Mouse (Mus musculus): ENCODE measurements around the gene Rgmb. TPM values are rescaled to one million over a fixed set of nuclear protein-coding genes. Genes with fewer than 3 reads are reported as not detected.
A peak's percentile ranks its signal among the peaks of the same experiment; 100 is the strongest.

The Rgmb gene
- total RNA-seq (2021), result 10 to 100 TPM; 16.0 to 19.3 TPM
- long read RNA-seq, experiment 1, full-length matches to known transcripts, result 13 of 15 reads
- long read RNA-seq, experiment 1, partial matches to known transcripts, result 1 of 15 reads
- long read RNA-seq, experiment 1, other reads (novel, unspliced or antisense), result 1 of 15 reads
- long read RNA-seq, experiment 2, full-length matches to known transcripts, result 11 of 11 reads
- long read RNA-seq, experiment 2, partial matches to known transcripts, result 0 of 11 reads
- long read RNA-seq, experiment 2, other reads (novel, unspliced or antisense), result 0 of 11 reads

DNA sequence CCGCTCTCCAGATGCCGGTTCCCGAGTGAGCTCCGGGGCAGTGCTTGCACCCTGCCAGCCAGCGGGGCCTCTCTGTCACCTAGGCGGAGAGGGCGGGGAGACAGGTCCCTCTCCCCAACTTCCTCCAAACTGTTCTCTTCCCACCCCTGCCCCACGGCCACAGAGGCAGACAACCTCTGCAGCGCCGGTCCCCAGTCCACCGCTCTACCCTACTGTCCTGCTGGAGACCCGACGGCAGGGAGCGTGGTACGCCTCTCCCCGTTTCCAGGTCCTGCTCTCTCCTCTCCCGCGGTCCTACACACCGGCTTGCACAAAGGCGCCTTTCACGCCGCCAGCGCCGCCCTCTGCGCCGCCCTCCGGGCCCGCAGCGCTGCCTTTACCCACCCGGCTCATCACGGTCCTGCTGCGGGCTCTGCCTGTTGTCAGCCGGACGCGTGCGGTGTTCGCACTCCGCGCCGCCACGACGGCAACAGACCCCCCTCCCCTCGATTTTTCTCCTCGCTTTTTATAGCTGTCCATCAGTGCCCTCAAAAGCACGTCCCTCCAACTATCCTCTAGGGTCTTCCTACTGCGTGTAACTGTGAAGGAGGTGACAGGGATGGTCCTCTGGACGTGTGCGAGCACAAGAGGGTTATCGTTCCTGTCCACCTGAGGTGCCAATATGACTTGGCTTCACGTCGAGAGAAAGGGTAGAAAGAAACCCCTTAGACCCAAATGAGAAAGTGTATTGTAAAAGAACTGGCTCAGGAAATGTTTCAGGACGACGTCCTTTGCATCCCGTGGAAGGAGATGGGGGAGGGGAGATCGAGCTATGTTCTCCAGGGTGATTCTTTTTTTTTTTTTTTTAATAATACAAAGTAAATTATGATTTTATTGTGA is at the start of gene Rgmb:
Rgmb (minus strand) TSS at position 274 of the 879 bp plus-strand sequence.
- peak; percentile 56 to 58 for DNase-seq

GRCm38 (mm10) chr17:15874765-15875164 is 43.9 kb upstream of the Rgmb start:
- DNase-seq, result no peak

- DNase-seq, result no peak
Observed at GRCm38 (mm10) chr17:15872093-15872492, 41.3 kb upstream of the Rgmb start.

- no peak for DNase-seq
Observed at GRCm38 (mm10) chr17:15865249-15865648, 34.4 kb upstream of the Rgmb start.

- DNase-seq, result no peak
Observed at GRCm38 (mm10) chr17:15862355-15862754, 31.5 kb upstream of the Rgmb start.

DNA sequence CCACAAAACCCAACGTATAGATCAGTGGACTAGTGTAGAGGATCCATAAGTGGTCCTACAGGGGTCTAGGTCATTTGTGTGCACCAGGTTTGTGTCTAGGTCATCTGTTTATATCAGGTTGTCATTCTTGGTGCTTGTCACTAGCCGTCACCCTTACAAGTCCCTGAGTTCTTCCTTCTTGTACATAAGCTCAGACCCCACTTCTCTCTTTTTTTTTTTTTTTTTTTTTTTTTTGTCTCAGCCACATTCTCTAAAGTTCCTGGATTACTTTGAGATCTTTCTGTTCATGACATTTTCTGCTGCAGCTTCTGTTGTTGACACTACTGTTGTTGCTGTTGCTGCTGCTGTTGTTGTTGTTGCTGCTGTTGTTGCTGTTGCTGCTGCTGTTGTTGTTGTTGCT is 22.3 kb upstream of the Rgmb start:
- DNase-seq, result no peak

DNA sequence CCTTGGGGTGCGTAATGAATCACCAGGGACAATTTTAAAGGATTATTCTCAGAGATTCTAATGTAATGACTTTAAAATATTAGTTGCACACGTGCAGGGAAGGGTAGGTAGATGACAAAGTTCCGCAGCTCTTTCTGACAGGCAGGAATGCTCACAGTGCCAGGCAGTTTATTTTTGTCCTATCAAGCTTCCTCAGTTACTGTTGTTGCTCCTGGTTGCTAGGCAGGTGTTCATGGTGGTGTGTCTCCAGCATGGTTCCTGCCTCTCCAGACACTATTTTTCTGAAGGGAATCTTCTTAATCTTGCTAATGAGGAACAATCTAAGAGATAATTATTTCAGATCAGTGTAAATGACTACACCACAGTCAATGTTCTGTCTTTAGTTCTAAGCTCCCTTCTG is 19.7 kb upstream of the Rgmb start:
- no peak for DNase-seq

DNA sequence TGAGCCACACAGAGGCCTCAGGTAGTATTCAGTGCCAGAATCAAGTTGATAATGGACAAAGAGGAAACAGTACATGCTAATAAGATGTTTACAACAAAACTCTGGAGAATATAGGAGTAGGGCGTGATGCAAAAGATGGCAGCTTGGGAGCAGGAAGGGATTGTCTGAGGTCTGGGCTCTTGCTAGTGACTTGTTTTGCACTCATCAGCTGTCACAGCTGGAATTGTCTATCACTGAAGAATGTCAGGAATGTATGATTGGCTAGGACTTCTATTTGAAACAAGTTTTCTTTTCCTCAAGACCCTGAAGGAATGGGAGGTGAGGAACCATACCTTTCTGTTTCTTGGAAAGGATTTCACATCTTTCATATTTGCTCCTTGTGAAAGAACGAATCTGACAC is 10.6 kb upstream of the Rgmb start:
- no peak for DNase-seq

- DNase-seq, result no peak
Observed at GRCm38 (mm10) chr17:15832398-15832797, 1.6 kb upstream of the Rgmb start.

- peak in 1 of 2 experiments; percentile 35 for DNase-seq
Observed at GRCm38 (mm10) chr17:15831810-15832209, 971 bp upstream of the Rgmb start.

- DNase-seq, result peak in 1 of 2 experiments; percentile 35
Observed at GRCm38 (mm10) chr17:15830171-15830765, 571 bp downstream of the Rgmb start.

DNA sequence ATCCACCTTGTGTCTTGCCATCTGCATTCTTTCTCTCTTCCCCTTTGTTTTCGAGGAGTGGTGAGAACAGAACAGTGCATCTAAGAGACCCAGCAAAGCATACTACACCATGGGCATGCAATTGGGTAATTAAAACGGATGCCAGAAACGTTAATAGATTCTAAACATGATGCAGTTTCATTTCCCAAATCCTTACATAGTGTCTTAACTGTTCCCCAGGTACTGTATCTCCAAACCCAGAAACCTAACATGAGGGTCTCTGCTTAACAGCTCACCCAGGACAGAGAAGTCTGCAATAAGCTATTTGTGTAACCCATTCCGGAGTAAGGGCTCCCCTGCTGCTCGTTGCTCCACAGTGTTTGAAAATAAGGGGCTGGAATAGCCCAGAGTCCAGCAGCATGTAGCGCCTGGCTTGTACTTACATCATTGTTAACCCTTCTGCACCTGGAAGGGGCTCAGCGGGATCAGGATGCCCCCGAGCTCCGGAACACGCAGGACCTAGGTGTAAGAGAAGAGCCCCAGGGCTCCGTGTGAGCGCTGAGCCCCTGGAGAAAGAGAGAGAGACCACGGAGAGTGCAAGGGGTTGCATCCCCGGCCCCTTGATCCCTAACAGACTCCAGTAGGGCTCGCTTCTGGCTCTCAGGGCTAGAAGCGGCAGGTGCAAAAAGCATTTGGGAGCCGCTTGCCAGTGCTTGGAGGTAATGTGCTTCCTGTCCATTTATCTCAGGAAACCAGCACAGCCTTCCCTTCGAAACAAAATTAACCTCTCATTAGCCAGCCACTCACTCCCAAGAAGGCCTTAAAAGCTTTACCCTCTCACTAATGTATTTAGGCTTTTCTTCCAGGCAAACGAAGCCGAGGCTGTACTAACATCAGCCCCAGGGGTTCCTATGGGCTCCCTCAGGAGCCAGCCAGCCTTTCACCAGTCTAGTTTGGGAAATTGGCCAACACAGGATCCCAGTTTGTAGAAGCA is 1.4 kb downstream of the Rgmb start:
- DNase-seq, result no peak

DNA sequence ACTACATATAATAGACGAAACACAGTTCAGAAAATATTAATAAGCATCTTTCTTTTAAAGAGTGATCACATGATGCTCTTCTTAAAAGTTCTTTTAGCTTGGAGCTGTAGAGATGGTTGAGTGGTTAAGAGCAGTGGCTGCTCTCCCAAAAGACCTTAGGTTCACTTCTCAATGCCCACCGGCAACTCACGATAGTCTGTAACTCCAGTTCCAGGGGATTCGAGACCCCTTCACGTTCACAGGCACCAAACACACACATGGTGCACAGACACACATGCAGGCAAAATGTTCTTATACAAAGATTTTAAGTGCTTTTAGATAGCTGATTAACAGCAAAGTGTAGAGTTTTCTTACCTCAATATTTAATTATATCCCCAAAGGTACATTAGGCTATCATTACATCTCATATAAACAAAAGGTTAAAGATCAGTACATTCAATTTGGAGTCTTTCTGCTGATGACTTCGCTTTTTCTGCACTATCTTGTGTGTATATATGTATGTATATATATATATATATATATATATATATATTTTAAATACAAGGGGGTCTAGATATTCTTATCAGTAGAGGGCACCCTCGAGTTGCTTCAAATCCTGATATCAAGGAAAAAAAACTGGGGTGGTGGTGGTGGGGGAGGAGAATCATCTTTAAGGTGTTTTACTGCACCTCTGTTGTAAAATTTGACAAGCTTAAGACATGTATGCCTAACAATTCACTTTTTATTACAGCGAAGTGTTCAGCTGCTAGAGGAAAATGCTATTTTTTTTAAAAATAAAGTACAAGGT is 2.5 kb downstream of the Rgmb start:
- DNase-seq, result no peak

DNA sequence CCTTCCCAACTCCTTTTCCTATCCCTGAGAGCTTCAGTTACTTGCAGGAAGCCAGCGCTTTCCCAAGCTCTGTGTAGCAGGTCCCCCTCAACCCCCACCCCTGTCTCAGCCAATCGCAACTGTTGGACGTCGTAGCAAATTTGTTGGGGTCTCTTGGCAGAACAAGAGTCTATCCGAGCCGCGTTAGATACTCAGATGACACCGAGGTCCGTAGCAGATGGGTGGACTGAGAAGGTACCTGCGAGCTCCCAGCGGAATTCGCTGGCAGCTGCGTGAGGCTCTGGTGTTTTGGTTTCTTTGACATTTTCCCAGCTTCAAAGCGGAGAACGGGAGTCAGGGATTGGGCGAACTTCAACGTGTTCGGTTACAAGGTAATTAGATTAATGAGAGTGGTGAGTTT is 3.9 kb downstream of the Rgmb start:
- peak in 1 of 2 experiments; percentile 33 for DNase-seq

DNA sequence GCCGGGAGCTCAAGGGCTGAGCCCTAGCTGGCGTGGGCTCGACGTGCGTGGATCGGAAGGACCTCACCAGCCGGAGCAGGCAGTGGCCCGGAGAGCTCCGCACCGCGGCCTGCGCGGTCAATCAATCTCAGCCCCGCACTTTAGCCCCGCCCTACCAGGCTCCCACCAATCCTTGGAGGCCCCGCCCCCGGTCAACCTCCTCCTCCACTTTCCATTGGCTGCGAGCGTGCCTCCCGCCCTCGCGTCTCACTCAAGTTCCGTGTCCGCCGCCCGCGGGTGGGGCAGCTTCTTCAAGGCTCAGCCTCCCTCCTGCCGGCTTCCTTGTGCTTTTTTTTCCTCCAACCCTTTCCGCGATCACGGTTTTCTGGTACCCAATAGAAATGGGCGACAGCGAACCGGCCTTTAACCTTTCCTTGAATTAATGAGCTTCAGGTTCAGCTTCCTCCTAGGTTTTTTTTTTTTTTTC is 4.4 kb downstream of the Rgmb start:
- DNase-seq, result peak; percentile 100

- DNase-seq, result peak; percentile 63 to 76
Observed at GRCm38 (mm10) chr17:15825481-15826396, 5.1 kb downstream of the Rgmb start.

DNA sequence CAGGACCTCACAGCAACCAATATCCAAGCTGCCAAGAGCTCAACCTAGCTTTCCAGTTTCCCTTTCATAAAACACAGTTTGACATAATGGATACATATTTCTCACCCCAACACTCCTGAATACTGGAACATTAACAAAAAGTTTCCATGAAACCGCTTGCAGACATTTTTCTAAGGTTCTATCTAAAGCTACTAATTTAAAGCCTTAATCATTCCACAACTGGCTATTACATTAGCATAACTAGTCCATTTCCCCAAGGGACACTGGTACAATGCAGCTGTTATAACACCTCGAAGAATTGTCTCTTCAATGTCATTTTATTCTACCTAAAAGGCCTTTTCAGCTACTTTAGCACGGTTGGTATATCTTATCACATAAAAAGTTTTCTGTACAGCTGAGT is 6.0 kb downstream of the Rgmb start:
- DNase-seq, result no peak

DNA sequence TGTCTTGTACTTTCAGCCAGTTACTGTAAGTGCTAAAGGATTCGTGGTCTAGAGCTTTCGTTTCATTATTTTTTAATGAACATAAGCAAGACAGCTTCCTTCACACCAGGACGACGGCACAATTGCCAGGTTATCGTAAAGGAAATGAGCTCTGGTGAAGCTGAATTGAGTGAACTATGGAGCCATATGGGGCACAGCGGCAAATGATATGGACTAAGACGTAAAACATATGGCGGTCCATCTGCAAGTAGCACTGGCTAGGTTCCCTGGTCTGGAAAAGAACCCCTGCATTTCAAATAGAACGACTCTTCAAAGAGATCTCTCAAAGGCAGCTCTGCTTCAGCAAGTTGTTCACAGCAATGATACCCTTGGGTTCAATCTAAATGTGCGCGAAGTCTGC is 6.5 kb downstream of the Rgmb start:
- DNase-seq, result no peak

GRCm38 (mm10) chr17:15823838-15824237 is 7.0 kb downstream of the Rgmb start:
- no peak for DNase-seq

- no peak for DNase-seq
Observed at GRCm38 (mm10) chr17:15823215-15823614, 7.6 kb downstream of the Rgmb start.
